Mouse (Mus musculus): Measurements from ENCODE around the gene Tagln2. TPM values are rescaled to one million over a fixed set of nuclear protein-coding genes. Genes with fewer than 3 reads are reported as not detected.

Tagln2 gene
- polyA plus RNA-seq, 1 experiment: 19.1 TPM

DNA sequence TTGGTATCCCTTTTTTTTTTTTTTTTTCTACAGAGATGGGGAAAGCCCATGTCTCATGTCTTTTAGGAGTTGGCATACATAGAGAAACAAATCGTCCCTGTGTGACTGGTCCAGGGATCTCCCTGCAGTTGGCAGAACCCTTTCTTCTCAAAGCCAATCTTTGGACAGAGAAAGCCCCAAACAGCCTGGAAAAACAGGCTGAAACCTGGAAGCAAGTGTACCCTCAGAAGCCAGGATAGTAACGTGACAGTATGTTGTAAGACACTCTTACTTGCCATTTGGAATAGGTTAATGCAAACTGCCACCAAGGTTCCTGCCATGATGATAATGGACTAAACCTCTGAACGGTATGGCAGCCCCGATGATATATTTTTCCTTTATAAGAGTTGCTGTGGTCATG lies 19.5 kb upstream of the Tagln2 start:
- DNase-seq (ENCODE audit: extremely low spot score in 1 of 2, low spot score in 1 of 2): no peak

DNA sequence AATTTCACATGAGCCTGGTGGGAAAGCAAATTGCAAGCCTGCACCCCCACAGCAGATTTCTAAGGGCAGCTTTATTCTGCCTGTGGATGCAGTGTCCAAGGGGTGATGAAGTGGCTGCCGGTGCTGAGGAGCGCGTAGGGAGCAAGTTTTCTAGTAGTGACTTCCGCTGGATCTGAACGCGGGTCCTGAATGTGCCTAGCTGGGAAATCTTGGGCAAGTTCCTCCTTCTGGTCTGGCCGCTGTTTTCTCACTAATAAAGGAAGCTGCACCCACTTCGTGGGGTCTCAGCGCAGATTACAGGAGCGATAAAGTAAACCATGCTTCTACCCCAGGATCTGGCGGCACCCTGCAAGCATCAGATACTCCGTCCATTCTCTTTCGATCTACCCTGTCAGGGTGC lies 18.7 kb upstream of the Tagln2 start:
- DNase-seq (ENCODE audit: extremely low spot score in 1 of 2, low spot score in 1 of 2): no peak

DNA sequence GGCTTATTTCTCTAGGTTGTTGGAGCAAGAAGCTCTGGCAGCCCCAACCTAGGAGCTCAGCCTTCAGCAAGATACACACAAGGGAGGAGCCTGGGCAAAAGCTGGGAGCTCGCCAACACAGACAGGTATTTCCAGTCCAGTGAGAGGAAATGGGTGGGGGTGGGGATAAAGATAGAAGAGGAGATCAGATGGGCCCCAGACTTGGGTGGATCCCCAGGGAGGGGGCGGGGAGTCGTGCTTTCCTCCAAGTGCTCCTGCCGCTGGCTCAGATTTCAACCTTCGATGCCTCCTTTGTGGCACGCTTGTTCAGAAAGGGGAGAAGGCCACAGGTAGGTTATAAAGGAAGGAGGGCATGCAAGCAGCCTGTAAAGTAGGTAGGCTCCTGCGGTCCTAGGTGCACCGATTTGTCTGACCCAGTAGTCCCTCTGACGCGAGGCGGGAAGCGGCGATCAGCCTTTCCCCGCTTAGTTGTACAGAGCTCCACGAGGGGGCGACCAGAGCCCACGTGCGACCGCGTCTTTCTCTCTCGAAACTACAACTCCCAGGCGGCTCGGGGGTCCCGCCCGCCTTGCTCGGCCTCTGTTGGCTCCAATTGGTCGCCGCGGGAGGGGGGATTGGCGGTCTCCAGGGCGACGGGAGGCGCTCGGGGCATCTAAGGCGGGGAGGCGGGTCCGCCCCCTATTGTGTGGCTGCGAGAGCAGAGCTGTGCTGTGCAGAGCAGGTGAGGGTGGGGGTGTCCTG lies 18.1 kb upstream of the Tagln2 start, which contains the start of gene Igsf9:
Gene Igsf9, plus strand, starts transcription at position 249 of the 741 bp plus-strand sequence.
- peak; percentile 91 to 94 for DNase-seq (ENCODE audit: extremely low spot score in 1 of 2, low spot score in 1 of 2)

DNA sequence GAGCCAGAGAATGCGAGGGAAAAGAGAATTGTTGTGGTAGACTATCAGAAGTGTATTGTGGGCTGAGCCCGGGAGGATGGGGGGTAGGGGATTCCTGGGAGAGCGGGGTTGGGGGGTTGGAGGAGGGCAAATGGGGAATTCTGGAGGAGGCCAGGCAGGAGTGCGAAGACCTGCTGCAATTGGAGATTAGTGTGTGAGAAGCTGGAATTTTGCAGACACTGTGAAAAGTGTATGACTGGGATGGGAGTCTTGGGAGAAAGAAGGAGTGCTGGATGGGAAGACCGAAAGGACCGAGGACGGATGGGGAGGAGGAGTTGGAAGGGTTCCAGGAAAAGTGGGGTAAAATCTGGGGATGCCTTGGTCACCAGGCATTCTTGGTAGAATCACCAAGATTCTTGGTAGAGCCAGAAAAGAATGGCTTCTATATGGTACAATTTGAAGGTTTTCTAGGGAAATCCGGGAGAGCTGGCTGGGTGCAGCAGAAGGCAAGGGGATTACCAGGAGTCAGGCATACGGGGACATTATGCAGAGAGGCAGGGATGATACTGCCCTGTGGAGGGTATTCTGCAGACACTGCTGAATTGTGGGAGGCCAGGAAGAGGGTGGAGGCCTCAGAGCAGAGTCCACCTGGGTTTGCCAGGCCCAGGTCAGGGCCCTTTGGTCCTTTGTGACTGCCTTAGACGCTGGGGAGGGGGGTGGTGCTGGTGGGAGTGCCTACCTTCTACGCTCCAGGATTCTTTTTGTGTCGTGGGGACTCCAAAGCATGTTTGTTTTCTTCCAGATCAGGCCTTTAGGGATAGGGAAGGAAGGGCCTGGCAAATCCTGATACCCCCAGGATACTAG lies 17.1 kb upstream of the Tagln2 start:
- no peak for DNase-seq (ENCODE audit: extremely low spot score in 1 of 2, low spot score in 1 of 2)

DNA sequence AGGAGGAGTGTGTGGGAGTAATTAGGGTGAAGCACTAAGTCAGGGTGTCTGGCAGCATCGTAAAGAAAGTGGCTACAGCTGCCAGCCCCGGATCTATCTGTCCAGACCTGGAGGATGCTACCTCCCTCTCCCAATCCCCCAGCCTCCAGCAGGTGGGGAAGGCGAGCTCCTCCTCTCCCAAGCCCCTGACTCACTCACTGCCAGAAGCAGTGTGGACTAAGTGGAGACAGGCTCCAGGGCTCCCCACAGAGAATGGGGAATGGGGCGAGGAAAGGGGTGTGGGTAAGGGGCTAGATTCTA lies 16.5 kb upstream of the Tagln2 start:
- DNase-seq (ENCODE audit: extremely low spot score in 1 of 2, low spot score in 1 of 2): no peak

DNA sequence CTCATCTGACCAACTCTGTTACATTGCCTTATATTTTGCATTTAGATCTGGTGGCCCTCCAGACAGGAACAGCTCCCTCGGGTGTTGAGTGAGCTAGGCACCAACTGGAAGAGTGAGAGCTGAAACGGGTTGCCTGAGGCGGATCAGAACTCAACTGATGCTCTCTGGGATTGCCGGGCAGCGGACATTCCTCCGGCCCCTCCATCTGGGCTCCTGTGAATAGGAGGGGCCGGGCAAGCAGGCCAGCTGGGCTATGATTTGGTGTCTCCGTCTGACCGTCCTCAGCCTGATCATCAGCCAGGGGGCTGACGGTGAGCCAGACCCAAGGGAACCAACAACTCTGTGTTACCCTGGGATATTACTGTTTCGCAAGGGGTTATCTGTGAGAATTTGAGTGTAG lies 15.6 kb upstream of the Tagln2 start:
- DNase-seq (ENCODE audit: extremely low spot score in 1 of 2, low spot score in 1 of 2): no peak

DNA sequence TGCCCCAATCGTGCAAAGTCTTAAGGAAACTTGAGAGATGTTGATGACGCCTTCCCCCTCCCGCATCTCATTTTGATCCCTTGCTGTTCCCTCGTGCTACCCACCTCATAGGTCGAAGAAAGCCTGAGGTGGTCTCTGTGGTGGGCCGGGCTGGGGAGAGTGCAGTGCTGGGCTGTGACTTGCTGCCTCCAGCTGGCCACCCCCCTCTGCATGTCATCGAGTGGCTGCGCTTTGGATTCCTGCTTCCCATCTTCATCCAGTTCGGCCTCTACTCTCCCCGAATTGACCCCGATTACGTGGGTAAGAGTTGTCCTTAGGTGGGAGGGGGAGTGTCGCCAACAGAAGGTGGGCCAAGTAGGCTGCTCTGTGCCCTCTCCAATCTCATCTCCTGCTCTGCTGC lies 15.2 kb upstream of the Tagln2 start:
- no peak for DNase-seq (ENCODE audit: extremely low spot score in 1 of 2, low spot score in 1 of 2)

DNA sequence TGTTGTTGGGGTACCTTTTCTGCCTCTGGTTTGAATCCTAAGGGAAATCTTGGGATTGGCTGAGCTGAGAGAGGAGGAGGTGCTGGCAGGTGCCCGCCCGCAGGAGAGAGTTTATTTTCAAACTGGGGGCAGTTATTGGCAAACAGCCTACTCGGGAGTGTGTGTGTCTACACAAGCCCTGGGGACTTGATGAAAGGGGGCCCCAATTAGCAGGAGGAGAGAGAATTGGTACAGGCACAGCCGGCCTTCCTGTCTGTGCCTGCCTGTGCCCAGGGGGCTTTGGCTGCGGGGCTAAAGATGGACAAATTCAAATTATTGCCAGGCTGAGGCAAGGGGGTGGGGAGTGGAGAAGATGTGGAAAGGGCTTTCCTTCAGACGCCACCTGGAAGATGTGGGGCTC lies 14.0 kb upstream of the Tagln2 start:
- DNase-seq (ENCODE audit: extremely low spot score in 1 of 2, low spot score in 1 of 2): peak in 1 of 2 experiments; percentile 23

DNA sequence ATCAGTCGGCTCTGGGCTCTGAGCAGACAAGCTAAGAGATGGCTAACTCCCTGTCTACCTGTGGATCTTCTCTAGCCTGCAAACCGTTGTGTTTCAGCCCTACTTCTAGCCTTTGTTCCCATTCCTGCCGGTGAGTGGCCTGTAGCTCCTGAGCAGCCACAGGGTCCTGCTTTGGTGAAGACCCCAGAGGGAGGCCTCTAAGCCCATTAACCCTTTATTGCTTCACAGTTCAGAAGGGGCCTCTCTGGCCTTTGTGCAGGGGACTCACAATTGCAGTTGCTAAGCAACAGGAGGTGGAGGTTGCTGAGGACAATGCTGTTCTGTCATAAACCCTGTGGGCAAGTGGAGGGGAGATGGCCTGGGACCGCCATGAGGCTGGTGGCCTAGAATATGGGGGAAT lies 13.6 kb upstream of the Tagln2 start:
- DNase-seq (ENCODE audit: extremely low spot score in 1 of 2, low spot score in 1 of 2): no peak

DNA sequence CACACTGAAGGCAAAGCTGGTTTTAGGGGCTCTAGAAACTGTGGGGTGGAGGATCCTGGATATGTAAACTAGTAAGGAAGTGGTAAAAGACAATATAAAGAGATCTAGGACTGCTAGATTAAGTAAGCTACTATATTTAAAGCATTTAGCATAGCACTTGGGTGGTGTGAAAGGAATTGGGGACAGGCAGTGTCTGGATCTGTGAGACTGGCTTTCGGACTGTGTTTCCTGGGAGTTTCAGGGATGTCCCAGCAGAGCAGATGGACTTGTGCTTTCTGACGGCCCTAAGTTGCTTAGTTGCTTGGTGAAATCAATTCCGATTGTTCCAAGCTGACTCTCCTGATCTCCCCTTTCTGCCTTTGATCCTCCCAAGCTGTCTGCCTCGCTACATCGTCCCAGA lies 13.2 kb upstream of the Tagln2 start:
- DNase-seq (ENCODE audit: extremely low spot score in 1 of 2, low spot score in 1 of 2): no peak

DNA sequence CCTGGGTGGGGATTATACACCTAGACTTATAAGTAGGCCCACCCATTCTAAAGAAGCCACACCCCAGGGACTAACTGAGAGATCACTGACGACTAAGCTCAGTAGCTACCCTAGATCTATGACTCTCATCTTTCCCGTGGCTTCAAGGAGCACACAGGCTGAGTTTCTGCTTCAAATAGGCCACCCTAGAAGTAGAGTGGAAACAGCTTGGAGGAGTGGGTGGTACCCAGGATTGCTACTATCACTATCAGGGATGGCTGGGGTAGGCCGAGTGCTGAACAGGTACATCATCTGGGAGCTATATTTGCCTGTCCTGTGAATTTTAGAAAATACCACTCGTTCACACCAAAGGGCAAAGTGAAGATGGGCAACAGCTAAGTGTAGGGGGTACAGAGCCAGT lies 12.0 kb upstream of the Tagln2 start:
- DNase-seq (ENCODE audit: extremely low spot score in 1 of 2, low spot score in 1 of 2): peak in 1 of 2 experiments; percentile 27

DNA sequence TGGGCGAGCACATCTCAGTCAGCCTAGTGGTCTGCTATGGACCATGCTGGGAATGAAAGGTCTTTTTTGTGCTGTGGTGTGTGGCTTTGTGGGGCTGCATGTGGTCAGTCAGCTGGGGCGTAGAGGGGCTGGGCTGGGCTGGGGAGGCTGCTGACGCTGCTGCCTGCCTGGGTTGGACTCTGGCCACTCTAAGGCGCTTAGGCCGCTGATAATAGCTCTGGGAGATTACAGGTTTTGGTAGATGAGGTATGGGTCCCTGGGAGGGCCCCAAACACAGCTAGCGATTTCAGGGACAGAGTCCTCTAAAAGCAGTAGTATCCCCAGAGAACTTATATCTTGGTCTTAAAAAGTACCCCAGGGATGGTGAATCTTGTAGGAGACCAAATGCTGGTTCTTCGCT lies 11.0 kb upstream of the Tagln2 start:
- no peak for DNase-seq (ENCODE audit: extremely low spot score in 1 of 2, low spot score in 1 of 2)

DNA sequence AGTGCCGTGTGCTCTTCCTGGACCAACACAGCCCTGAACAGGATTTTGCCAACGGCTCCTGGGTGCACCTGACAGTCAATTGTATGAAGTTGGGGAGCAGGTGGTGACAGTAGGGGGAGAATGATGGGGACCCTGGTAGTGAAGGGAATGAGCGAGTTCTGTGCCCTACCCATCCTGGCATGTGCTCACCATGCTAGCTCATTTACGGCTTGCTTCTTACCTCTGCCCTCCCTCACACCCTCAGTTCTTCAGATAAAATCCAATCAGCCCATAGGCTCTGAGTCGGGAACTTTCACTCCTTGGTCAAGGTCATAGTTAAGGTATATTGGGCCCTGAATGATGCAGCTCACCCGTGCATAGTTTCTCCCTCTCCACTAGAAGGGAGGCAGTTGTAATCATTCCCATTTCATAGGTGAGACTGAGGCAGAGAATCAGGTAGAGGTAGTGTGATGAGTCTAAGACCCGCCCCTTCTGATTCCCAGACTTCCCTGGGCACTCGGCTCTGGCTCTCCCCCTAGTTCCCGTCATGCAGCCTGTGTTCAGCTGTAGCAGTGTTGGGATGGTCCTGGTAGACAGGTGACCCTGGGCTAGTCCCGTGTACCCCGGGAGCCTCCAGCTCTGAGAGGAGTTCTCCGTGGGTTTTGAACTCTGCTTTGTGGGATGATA lies 10.1 kb upstream of the Tagln2 start:
- no peak for DNase-seq (ENCODE audit: extremely low spot score in 1 of 2, low spot score in 1 of 2)

DNA sequence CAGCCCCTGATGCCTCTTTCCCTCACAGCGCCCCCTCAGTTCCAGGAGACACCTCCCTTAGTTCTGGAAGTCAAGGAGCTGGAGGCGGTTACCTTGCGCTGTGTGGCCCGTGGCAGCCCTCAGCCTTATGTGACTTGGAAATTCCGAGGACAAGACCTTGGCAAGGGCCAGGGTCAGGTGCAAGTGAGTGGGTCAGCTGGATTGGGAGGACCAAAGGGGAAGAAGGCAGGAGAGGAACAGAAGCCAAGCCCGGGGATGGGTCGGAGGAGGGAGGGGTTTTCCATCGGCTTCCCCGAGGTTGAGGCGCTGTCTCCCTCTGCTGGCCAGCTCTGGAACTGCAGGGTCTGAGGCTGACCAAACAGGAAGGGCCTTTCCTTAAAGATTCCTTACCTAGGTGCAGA lies 9.6 kb upstream of the Tagln2 start:
- DNase-seq (ENCODE audit: extremely low spot score in 1 of 2, low spot score in 1 of 2): peak; percentile 60 to 95

DNA sequence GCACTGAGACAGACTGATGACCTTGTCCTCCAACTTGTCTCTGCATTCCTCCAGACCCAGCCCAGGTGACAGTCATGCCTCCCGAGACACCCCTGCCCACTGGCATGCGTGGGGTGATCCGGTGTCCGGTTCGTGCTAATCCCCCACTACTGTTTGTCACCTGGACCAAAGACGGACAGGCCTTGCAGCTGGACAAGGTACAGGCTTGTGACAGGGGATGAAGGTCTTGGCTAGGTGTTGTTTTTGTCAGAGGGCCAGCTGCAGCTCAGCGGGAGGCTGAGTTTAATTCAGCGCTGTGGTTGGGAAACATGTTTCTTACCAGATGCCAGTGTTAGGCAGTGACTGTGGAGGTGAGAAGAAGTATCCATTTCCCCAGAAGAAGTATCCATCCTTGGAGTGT lies 7.8 kb upstream of the Tagln2 start:
- DNase-seq (ENCODE audit: extremely low spot score in 1 of 2, low spot score in 1 of 2): no peak

DNA sequence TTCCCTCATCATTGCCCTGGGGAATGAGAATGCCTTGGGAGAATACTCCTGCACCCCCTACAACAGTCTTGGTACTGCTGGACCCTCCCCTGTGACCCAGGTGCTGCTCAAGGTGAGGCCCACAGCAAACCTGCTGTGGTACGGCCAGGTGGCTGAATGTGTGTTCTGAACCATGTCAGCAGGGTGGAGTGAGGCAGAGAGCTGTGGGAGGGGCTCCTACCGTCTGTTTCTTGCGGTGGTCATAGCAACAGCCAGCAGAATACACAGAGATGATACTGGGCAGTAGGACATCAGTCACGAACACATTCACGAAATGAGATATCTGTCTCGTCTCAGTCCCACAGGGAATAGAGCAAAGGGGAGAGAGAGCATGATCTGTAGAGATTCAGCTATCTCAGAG lies 6.3 kb upstream of the Tagln2 start:
- no peak for DNase-seq (ENCODE audit: extremely low spot score in 1 of 2, low spot score in 1 of 2)

DNA sequence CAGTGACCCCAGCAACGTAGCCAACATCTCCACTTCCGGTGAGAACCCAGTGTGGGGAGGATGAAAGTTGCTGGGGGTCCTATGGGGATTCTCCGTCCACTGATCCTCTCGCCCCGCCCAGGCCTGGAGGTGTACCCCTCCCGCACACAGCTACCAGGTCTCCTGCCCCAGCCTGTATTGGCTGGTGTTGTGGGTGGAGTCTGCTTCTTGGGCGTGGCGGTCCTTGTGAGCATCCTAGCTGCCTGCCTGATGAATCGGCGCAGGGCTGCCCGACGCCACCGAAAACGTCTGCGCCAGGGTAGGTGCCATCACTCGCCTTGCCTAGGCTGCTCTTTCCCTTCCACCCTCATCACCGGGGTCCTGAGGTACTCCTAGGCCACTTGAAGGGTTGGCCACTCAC lies 3.8 kb upstream of the Tagln2 start:
- no peak for DNase-seq (ENCODE audit: extremely low spot score in 1 of 2, low spot score in 1 of 2)

DNA sequence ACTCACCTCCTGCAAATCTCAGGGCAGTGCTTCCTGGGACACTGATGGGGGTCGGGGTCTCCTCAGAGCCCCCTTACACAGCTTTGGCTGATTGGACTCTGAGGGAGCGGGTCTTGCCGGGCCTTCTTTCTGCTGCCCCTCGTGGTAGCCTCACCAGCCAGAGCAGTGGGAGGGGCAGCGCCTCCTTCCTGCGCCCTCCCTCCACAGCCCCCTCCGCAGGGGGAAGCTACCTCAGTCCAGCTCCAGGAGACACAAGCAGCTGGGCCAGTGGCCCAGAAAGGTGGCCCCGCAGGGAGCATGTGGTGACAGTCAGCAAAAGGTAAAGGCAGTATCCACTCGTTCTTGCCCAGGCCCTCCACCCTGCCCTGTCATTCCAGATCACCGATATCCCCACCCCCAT lies 2.4 kb upstream of the Tagln2 start:
- DNase-seq (ENCODE audit: extremely low spot score in 1 of 2, low spot score in 1 of 2): no peak

DNA sequence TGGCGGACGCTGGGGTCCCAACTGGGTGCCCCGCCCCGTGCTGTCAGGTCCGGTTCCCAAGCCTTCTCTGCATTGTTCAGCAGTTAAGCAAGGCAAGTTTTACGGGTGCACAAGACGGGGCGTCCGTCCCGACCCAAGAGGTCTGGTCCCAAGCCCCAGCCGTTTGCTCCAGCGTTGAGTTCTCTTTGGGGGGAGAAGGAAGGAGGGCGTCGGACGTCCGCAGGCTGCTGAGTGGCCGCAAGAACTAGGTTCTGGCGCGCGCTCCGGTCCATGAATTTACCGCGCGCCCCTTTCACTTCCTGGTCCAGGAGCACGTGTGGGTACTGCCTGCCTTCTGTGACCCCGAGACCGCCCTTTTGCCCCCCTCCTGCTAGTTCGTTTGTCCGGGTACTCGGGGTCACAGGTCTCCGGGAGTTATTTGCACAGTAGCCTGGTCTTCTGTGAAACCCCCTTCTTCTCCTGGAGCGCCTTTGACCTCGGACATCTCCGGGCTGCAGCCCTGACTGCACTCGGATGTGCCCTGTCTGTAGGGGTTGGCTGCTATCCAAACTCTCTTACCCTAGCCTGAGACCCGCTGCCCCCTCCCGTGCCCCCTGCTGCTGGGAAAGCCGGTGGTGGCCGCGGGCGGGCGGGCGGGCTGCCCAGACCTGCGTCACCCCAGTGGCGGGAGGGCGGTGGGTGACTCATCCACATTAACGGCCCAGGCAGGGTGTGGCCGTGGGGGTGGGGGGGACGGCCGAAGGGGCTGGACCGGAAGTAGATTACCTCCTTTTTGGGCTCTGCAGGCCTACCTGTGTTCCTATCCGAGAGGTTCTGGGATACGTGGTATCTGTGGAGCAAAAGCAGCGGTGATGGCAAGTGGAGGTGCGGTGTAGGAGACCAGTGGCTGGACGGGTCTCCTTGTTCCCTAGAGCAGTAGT lies 864 bp downstream of the Tagln2 start:
- DNase-seq (ENCODE audit: extremely low spot score in 1 of 2, low spot score in 1 of 2): no peak

DNA sequence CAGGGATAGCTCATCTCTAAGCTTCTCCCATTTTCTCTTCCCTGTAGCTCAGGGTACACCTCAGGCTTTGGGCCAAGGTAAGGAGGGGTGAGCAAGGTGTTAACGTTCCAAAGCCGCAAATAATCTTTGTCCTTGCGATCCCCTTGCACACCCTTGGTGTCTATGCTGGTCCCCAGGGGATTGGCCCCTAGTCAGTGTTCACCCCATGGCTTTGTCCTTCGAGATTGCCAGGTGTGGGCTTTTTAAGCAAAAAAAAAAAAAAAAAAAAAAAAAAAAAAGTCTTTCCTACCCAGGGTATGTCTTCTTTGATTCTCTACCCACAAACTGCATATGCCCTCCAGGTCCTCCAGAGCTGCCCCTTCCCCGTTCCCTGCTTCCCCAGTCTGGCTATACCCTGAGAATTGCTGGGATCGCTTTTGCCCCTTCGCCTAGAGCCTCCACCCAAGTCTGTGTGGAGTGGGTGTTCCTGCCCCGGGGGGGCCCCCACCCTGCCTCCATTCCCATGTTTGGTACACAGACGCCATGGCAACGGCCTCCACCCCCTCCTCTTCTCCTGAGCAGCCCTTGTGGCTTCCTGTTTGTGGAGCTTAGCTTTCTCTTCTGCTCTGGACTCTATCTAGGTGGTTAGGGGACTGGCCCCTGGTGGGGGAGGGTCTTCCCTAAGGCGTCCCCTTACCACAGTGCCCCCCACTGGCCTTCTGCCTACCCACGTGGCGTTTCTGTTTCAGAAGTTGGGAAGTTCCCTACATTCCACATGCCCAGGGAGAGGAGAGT lies 1.7 kb downstream of the Tagln2 start:
- no peak for DNase-seq (ENCODE audit: extremely low spot score in 1 of 2, low spot score in 1 of 2)

Measured in frontal cortex, adult 2 months (tissue).